14 mouse cellular contexts compared by ENCODE assay signal in the genomic region with DNA sequence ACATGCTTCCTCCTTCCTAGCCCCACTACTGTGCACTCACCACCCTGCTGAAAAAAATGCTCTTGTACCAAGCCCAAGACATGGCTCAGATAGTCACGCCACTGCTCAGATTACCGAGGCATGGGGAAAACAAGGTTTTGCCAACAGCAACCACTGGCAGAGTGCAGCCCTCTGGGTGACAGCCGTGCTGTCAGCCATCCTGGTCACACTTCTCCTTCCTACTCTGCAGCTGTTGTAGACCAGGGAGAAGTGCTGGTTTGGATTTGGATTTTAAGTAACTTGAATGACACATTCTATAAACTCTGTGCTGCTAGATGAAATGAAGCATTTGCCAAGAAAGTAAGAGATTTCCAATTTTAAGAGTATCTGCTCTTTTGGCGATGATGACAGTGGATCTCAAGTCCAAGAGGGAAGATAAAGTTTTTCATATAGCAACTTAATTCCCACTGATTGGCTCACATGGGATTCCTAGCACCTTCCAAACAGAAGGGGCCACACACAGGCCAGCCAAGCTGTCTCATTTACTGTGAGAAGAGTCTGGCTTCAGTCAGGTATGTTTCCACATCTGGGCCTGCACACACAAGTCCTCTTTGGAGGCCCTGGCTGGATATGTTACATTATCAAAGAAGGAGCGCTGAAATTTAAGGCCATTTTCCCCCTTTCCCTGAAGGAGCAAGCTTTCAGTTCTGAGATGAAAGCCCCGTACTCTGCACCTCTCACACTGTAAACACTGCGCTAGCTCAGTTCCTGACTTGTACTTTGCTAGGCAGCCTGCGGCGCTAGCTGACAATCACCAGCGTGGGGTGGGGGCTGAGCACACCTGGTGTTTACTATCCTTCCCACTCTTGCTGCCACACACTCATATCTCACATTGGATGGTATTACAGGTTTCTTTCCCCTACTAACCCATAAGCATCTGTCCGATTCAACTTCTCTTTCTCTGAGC.
DNase-seq lines count a peak whose midpoint lies in the region; ATAC-seq lines count a peak whose summit lies in the region.
"Had no signal": no experiment of that assay in that cellular context is flagged by ENCODE, and none has a peak within 500 bp of the region (broad histone marks: within the 10 kb centered on the region; RNA-seq: fewer than 3 reads in every experiment).

No protein-coding gene starts in this region.

- no peaks in the 10 kb centered on the region for H3K9me3 ChIP-seq in lung, embryonic 15.5 days
- H3K9me3 ChIP-seq in embryonic facial prominence, embryonic 15.5 days (replicated peaks): no peaks in the 10 kb centered on the region
- H3K9me3 ChIP-seq: liver, embryonic 13.5 days; midbrain, embryonic 10.5 days had no signal

- no peaks in the 10 kb centered on the region for H3K36me3 ChIP-seq in lung, embryonic 15.5 days
- peaks cover 4% of the 10 kb centered on the region; the same call in 1 of the 2 replicates for H3K36me3 ChIP-seq in embryonic facial prominence, embryonic 15.5 days

- H3K27ac ChIP-seq in lung, embryonic 15.5 days: peak overlapping the region; percentile 79
- H3K27ac ChIP-seq in embryonic facial prominence, embryonic 15.5 days (replicated peaks): peak overlapping the region; percentile 84
- H3K27ac ChIP-seq: hindbrain, postnatal 0 days; liver, embryonic 13.5 days had no signal

- peak; percentile 85 for ATAC-seq in lung, embryonic 15.5 days (ENCODE audit: borderline replicate concordance, extremely low read depth, low FRiP score, low TSS enrichment)
- peak; percentile 86 for ATAC-seq in embryonic facial prominence, embryonic 15.5 days (ENCODE audit: insufficient number of reproducible peaks, low FRiP score, low TSS enrichment, low read depth)
- ATAC-seq: hindbrain, postnatal 0 days had no signal

- DNase-seq in lung, postnatal 36 days: no peak
- DNase-seq in skeletal muscle tissue, adult 2 months (ENCODE audit: low read depth, low spot score): peak; percentile 40
- peak; percentile 60 to 80 for DNase-seq in thymus, postnatal 36 days
- DNase-seq in ovary, postnatal 14 days (ENCODE audit: low spot score): no peak
- no peak for DNase-seq in T-cell, adult 2 months (ENCODE audit: low spot score)
- DNase-seq: cerebellum, adult 8-10 months; kidney, postnatal 14 days; layer of hippocampus, postnatal 36 days; liver, embryonic 13.5 days; spleen, adult 18-20 months had no signal

- no peak overlapping the region for H3K9ac ChIP-seq in lung, embryonic 15.5 days
- H3K9ac ChIP-seq in embryonic facial prominence, embryonic 15.5 days: no peak overlapping the region
- H3K9ac ChIP-seq: liver, embryonic 13.5 days had no signal

- no peaks in the 10 kb centered on the region for H3K27me3 ChIP-seq in lung, embryonic 15.5 days
- no peaks in the 10 kb centered on the region for H3K27me3 ChIP-seq in embryonic facial prominence, embryonic 15.5 days
- H3K27me3 ChIP-seq: liver, embryonic 13.5 days had no signal

- H3K4me3 ChIP-seq in lung, embryonic 15.5 days: no peak overlapping the region
- no peak overlapping the region for H3K4me3 ChIP-seq in embryonic facial prominence, embryonic 15.5 days (replicated peaks)
- H3K4me3 ChIP-seq: liver, embryonic 13.5 days; midbrain, embryonic 10.5 days had no signal

- no peak overlapping the region for H3K4me2 ChIP-seq in lung, embryonic 15.5 days
- H3K4me2 ChIP-seq in embryonic facial prominence, embryonic 15.5 days (replicated peaks): no peak overlapping the region
- H3K4me2 ChIP-seq: liver, embryonic 13.5 days had no signal

- WGBS in lung, embryonic 15.5 days: 28% methylated on average over 11 of the region's 11 CpGs
- 44% methylated on average over 11 of the region's 11 CpGs for WGBS in embryonic facial prominence, embryonic 15.5 days

- H3K4me1 ChIP-seq in lung, embryonic 15.5 days: peaks cover 27% of the 10 kb centered on the region
- peaks cover 25% of the 10 kb centered on the region for H3K4me1 ChIP-seq in embryonic facial prominence, embryonic 15.5 days
- H3K4me1 ChIP-seq: liver, embryonic 13.5 days; midbrain, embryonic 10.5 days had no signal

Comparison
In these comparisons a context has a peak if more than half of its experiments do, and no peak if none do; other contexts are left out.
1. DNase-seq: peak in skeletal muscle tissue, adult 2 months (single experiment) and thymus, postnatal 36 days (2 of 2); none in lung, postnatal 36 days (single experiment), ovary, postnatal 14 days (single experiment) and T-cell, adult 2 months (single experiment).